Mouse (Mus musculus): ENCODE results near the gene Cyp2a12. TPM values are rescaled to one million over a fixed set of nuclear protein-coding genes. Genes with fewer than 3 reads are reported as not detected.

The Cyp2a12 gene
- polyA plus RNA-seq, 1 experiment from 2014 or later = not detected

GRCm38 (mm10) chr7:27078641-27079040 is 49.8 kb downstream of the Cyp2a12 start:
- Histone ChIP-seq H3K27me3 (ENCODE audit: control insufficient read depth, insufficient read depth, low read length) (no peaks in the 10 kb centered on the region), H3K27ac (replicated peaks; ENCODE audit: low read depth, low read length) (no peak overlapping the region), H3K4me3 (replicated peaks; ENCODE audit: low read depth, low read length) (no peak overlapping the region), H3K4me1 (ENCODE audit: control insufficient read depth, insufficient read depth, low read length) (no peaks in the 10 kb centered on the region), H3K9me3 (ENCODE audit: control insufficient read depth, low read length) (no peaks in the 10 kb centered on the region; the same call in 1 of the 2 replicates), H3K4me2 (ENCODE audit: low read length) (no peak overlapping the region), H3K9ac (replicated peaks; ENCODE audit: low read length) (no peak overlapping the region), H3K36me3 (ENCODE audit: control insufficient read depth, insufficient read depth, low read length) (no peaks in the 10 kb centered on the region)
- 67% methylated on average over 1 of the region's 1 CpGs for WGBS
- no peak for DNase-seq
- ATAC-seq (ENCODE audit: low FRiP score, low TSS enrichment) = no peak

GRCm38 (mm10) chr7:27081625-27082024 is 52.7 kb downstream of the Cyp2a12 start:
- H3K9ac ChIP-seq (replicated peaks; ENCODE audit: low read length) = no peak overlapping the region
- no peaks in the 10 kb centered on the region for H3K4me1 ChIP-seq (ENCODE audit: control insufficient read depth, insufficient read depth, low read length)
- no peaks in the 10 kb centered on the region; the same call in 1 of the 2 replicates for H3K9me3 ChIP-seq (ENCODE audit: control insufficient read depth, low read length)
- H3K27me3 ChIP-seq (ENCODE audit: control insufficient read depth, insufficient read depth, low read length) = no peaks in the 10 kb centered on the region
- ATAC-seq (ENCODE audit: low FRiP score, low TSS enrichment) (no peak), DNase-seq (no peak)
- no peaks in the 10 kb centered on the region for H3K36me3 ChIP-seq (ENCODE audit: control insufficient read depth, insufficient read depth, low read length)
- 70% methylated on average over 2 of the region's 2 CpGs for WGBS
- H3K27ac ChIP-seq (replicated peaks; ENCODE audit: low read depth, low read length) = no peak overlapping the region
- no peak overlapping the region for H3K4me2 ChIP-seq (ENCODE audit: low read length)
- H3K4me3 ChIP-seq (replicated peaks; ENCODE audit: low read depth, low read length) = no peak overlapping the region

Other genes with a start within 250 kb of the Cyp2a12 start
- 0.11 TPM in 1 of 2 replicates, not detected in the other for gene Cyp2g1, start 220.2 kb upstream of the Cyp2a12 start, polyA plus RNA-seq (2014; fragmentation: Nextera tagmentation; extraction: Ambion mirVana)
- 0.92 and 1.3 TPM in 2 replicates for gene Cyp2a5, start 193.8 kb upstream of the Cyp2a12 start, polyA plus RNA-seq (2014; fragmentation: Nextera tagmentation; extraction: Ambion mirVana)
- gene Cyp2a22, start 89.7 kb upstream of the Cyp2a12 start, polyA plus RNA-seq (2014; fragmentation: Nextera tagmentation; extraction: Ambion mirVana) = not detected in 2 replicates
- gene Cyp2f2, start 90.8 kb downstream of the Cyp2a12 start, polyA plus RNA-seq (2014; fragmentation: Nextera tagmentation; extraction: Ambion mirVana) = not detected in 2 replicates
- gene Cyp2t4, start 124.6 kb downstream of the Cyp2a12 start, polyA plus RNA-seq (2014; fragmentation: Nextera tagmentation; extraction: Ambion mirVana) = 0.18 and 0.22 TPM in 2 replicates
- 57.3 and 68.7 TPM in 2 replicates for gene Egln2, start 137.7 kb downstream of the Cyp2a12 start, polyA plus RNA-seq (2014; fragmentation: Nextera tagmentation; extraction: Ambion mirVana)
- 87.7 and 99.6 TPM in 2 replicates for gene Rab4b, start 149.8 kb downstream of the Cyp2a12 start, polyA plus RNA-seq (2014; fragmentation: Nextera tagmentation; extraction: Ambion mirVana)
- gene Gm21983, start 152.0 kb downstream of the Cyp2a12 start, polyA plus RNA-seq (2014; fragmentation: Nextera tagmentation; extraction: Ambion mirVana) = not detected in 2 replicates
- gene Mia, start 152.1 kb downstream of the Cyp2a12 start, polyA plus RNA-seq (2014; fragmentation: Nextera tagmentation; extraction: Ambion mirVana) = 6.8 and 8.1 TPM in 2 replicates
- 3.6 and 4.0 TPM in 2 replicates for gene BC024978, start 166.7 kb downstream of the Cyp2a12 start, polyA plus RNA-seq (2014; fragmentation: Nextera tagmentation; extraction: Ambion mirVana)
- 222 and 233 TPM in 2 replicates for gene Snrpa, start 167.2 kb downstream of the Cyp2a12 start, polyA plus RNA-seq (2014; fragmentation: Nextera tagmentation; extraction: Ambion mirVana)
- 7.3 and 7.4 TPM in 2 replicates for gene Itpkc, start 199.6 kb downstream of the Cyp2a12 start, polyA plus RNA-seq (2014; fragmentation: Nextera tagmentation; extraction: Ambion mirVana)
- gene Coq8b, start 203.9 kb downstream of the Cyp2a12 start, polyA plus RNA-seq (2014; fragmentation: Nextera tagmentation; extraction: Ambion mirVana) = 19.8 and 22.6 TPM in 2 replicates
- gene Numbl, start 229.4 kb downstream of the Cyp2a12 start, polyA plus RNA-seq (2014; fragmentation: Nextera tagmentation; extraction: Ambion mirVana) = 33.7 and 50.1 TPM in 2 replicates